Comparison of ENCODE assay signal across 8 mouse cellular contexts in the genomic region with DNA sequence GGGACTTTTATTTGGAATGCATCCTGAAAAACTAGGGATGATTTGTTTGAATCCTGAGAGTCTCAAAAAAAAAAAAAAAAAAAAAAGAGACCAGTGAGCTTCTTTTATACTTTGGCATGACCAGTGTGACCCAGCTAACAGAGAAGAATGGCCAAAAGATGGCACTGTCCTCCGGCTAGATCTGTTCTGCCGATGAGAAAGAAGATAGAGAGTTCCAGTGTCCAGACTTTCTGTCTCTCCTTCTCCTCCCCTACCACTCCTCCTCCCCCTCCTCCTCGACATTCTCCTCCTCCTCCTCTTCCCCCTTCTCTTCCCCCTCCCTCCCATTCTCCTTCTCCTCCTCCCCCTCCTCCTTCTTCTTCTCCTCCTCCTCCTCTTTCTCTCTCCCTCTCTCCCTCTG.
DNase-seq lines count a peak whose midpoint lies in the region; ATAC-seq and TF ChIP-seq lines count a peak whose summit lies in the region.

No protein-coding gene starts in this region.

- WGBS in forebrain, postnatal 0 days = 18% methylated on average over 3 of the region's 3 CpGs
- WGBS in forebrain, embryonic 14.5 days = 37% methylated on average over 3 of the region's 3 CpGs
- WGBS in lung, embryonic 14.5 days = 15% methylated on average over 3 of the region's 3 CpGs
- 15% methylated on average over 3 of the region's 3 CpGs for WGBS in midbrain, embryonic 13.5 days

- no peak for ATAC-seq in forebrain, postnatal 0 days
- ATAC-seq in forebrain, embryonic 14.5 days = no peak
- no peak for ATAC-seq in lung, embryonic 14.5 days (ENCODE audit: insufficient read depth)
- no peak for ATAC-seq in midbrain, embryonic 13.5 days

- H3K36me3 ChIP-seq in forebrain, postnatal 0 days (ENCODE audit: insufficient read depth) = no peaks in the 10 kb centered on the region
- H3K36me3 ChIP-seq in forebrain, embryonic 14.5 days (ENCODE audit: control insufficient read depth, insufficient read depth, low read length) = no peaks in the 10 kb centered on the region
- H3K36me3 ChIP-seq in lung, embryonic 14.5 days (ENCODE audit: insufficient read depth) = no peaks in the 10 kb centered on the region
- no peaks in the 10 kb centered on the region for H3K36me3 ChIP-seq in midbrain, embryonic 13.5 days

- peak; percentile 41 for DNase-seq in forebrain, postnatal 0 days
- no peak for DNase-seq in forebrain, embryonic 14.5 days (ENCODE audit: low spot score)
- DNase-seq in lung, embryonic 14.5 days = peak; percentile 68
- DNase-seq in lung, postnatal 25 days (ENCODE audit: low spot score) = no peak
- peak; percentile 56 for DNase-seq in embryo, embryonic 10.5 days (ENCODE audit: low spot score)
- DNase-seq in retina, postnatal 7 days (ENCODE audit: low read depth, low spot score) = peak; percentile 13
- no peak for DNase-seq in thymus, postnatal 4 days

- H3K9me3 ChIP-seq in forebrain, postnatal 0 days (ENCODE audit: low read length) = no peaks in the 10 kb centered on the region
- H3K9me3 ChIP-seq in forebrain, embryonic 14.5 days (replicated peaks; ENCODE audit: control insufficient read depth, low read length) = no peaks in the 10 kb centered on the region
- no peaks in the 10 kb centered on the region for H3K9me3 ChIP-seq in lung, embryonic 14.5 days (ENCODE audit: low read depth, low read length)
- no peaks in the 10 kb centered on the region for H3K9me3 ChIP-seq in midbrain, embryonic 13.5 days

- no peak overlapping the region for H3K4me2 ChIP-seq in forebrain, postnatal 0 days (ENCODE audit: low read depth)
- H3K4me2 ChIP-seq in forebrain, embryonic 14.5 days (ENCODE audit: low read length) = no peak overlapping the region
- no peak overlapping the region for H3K4me2 ChIP-seq in lung, embryonic 14.5 days
- H3K4me2 ChIP-seq in midbrain, embryonic 13.5 days (replicated peaks) = no peak overlapping the region

- no peak overlapping the region for H3K4me3 ChIP-seq in forebrain, postnatal 0 days (ENCODE audit: low read depth, low read length)
- no peak overlapping the region for H3K4me3 ChIP-seq in forebrain, embryonic 14.5 days (ENCODE audit: low read depth, low read length)
- no peak overlapping the region for H3K4me3 ChIP-seq in lung, embryonic 14.5 days (ENCODE audit: low read depth, low read length)
- no peak overlapping the region for H3K4me3 ChIP-seq in midbrain, embryonic 13.5 days (replicated peaks)

- 0 out of 2 replicates have a peak, but pooled peaks cover 7% of the 10 kb centered on the region for H3K4me1 ChIP-seq in forebrain, postnatal 0 days (ENCODE audit: insufficient read depth)
- H3K4me1 ChIP-seq in forebrain, embryonic 14.5 days (ENCODE audit: control insufficient read depth, insufficient read depth, low read length) = no peaks in the 10 kb centered on the region
- peaks cover 12% of the 10 kb centered on the region; the same call in 1 of the 2 replicates for H3K4me1 ChIP-seq in lung, embryonic 14.5 days (ENCODE audit: insufficient read depth)
- H3K4me1 ChIP-seq in midbrain, embryonic 13.5 days (replicated peaks) = no peaks in the 10 kb centered on the region

- H3K27ac ChIP-seq in forebrain, postnatal 0 days (ENCODE audit: low read depth, low read length) = no peak overlapping the region
- no peak overlapping the region for H3K27ac ChIP-seq in forebrain, embryonic 14.5 days (ENCODE audit: low read depth, low read length)
- H3K27ac ChIP-seq in lung, embryonic 14.5 days (ENCODE audit: low read depth) = peak overlapping the region; percentile 76; the same call in 1 of the 2 replicates
- no peak overlapping the region for H3K27ac ChIP-seq in midbrain, embryonic 13.5 days

- H3K9ac ChIP-seq in forebrain, postnatal 0 days = no peak overlapping the region
- H3K9ac ChIP-seq in forebrain, embryonic 14.5 days (ENCODE audit: low read length) = no peak overlapping the region
- H3K9ac ChIP-seq in lung, embryonic 14.5 days = no peak overlapping the region
- no peak overlapping the region for H3K9ac ChIP-seq in midbrain, embryonic 13.5 days (replicated peaks)

- peak; percentile 34 for TF ChIP-seq CTCF in forebrain, postnatal 0 days (IDR thresholded peaks at IDR 0.05; ENCODE audit: low read depth)
- TF ChIP-seq CTCF in lung, embryonic 14.5 days (IDR thresholded peaks at IDR 0.05; ENCODE audit: low read depth) = 0 out of 2 replicates have a peak, but pooled peaks have one; percentile 27

- no peaks in the 10 kb centered on the region for H3K27me3 ChIP-seq in forebrain, postnatal 0 days (ENCODE audit: insufficient read depth, low read length)
- H3K27me3 ChIP-seq in forebrain, embryonic 14.5 days (replicated peaks; ENCODE audit: control insufficient read depth, insufficient read depth, low read length) = no peaks in the 10 kb centered on the region
- H3K27me3 ChIP-seq in lung, embryonic 14.5 days (ENCODE audit: insufficient read depth, low read length) = no peaks in the 10 kb centered on the region
- no peaks in the 10 kb centered on the region for H3K27me3 ChIP-seq in midbrain, embryonic 13.5 days

Comparison
In these comparisons a context has a peak if more than half of its experiments do, and no peak if none do; other contexts are left out.
1. DNase-seq: peak in forebrain, postnatal 0 days (single experiment), lung, embryonic 14.5 days (single experiment), embryo, embryonic 10.5 days (single experiment) and retina, postnatal 7 days (single experiment); none in forebrain, embryonic 14.5 days (single experiment), lung, postnatal 25 days (single experiment) and thymus, postnatal 4 days (single experiment).